Mouse (Mus musculus): Measurements from ENCODE around the gene Gm20388. TPM values are rescaled to one million over a fixed set of nuclear protein-coding genes. Genes with fewer than 3 reads are reported as not detected.
A peak's percentile ranks its signal among the peaks of the same experiment; 100 is the strongest.

The Gm20388 gene
- total RNA-seq, 1 experiment from 2014 or later, result 3.6 TPM

GRCm38 (mm10) chr8:121170626-121171552 lies 1260.2 kb downstream of the Gm20388 start:
- peak; percentile 9 for DNase-seq

GRCm38 (mm10) chr8:121172567-121172966 lies 1261.9 kb downstream of the Gm20388 start:
- DNase-seq, result no peak

GRCm38 (mm10) chr8:121174178-121174577 lies 1263.5 kb downstream of the Gm20388 start:
- DNase-seq, result no peak

- no peak for DNase-seq
Observed at GRCm38 (mm10) chr8:121174721-121175539, 1264.3 kb downstream of the Gm20388 start.

GRCm38 (mm10) chr8:121175540-121176090 lies 1265.0 kb downstream of the Gm20388 start:
- DNase-seq, result no peak

- DNase-seq, result no peak
Observed at GRCm38 (mm10) chr8:121176291-121176690, 1265.7 kb downstream of the Gm20388 start.

GRCm38 (mm10) chr8:121180474-121181284 lies 1270.0 kb downstream of the Gm20388 start:
- no peak for DNase-seq

- DNase-seq, result no peak
Observed at GRCm38 (mm10) chr8:121181285-121181884, 1270.7 kb downstream of the Gm20388 start.

- peak; percentile 42 for DNase-seq
Observed at GRCm38 (mm10) chr8:121187491-121188364, 1277.1 kb downstream of the Gm20388 start.

GRCm38 (mm10) chr8:121188994-121189393 lies 1278.4 kb downstream of the Gm20388 start:
- no peak for DNase-seq

- DNase-seq, result no peak
Observed at GRCm38 (mm10) chr8:121192451-121192850, 1281.8 kb downstream of the Gm20388 start.

GRCm38 (mm10) chr8:121195970-121196369 lies 1285.3 kb downstream of the Gm20388 start:
- no peak for DNase-seq

- no peak for DNase-seq
Observed at GRCm38 (mm10) chr8:121196726-121197668, 1286.4 kb downstream of the Gm20388 start.

GRCm38 (mm10) chr8:121200069-121200468 lies 1289.4 kb downstream of the Gm20388 start:
- DNase-seq, result no peak

- no peak for DNase-seq
Observed at GRCm38 (mm10) chr8:121200979-121201378, 1290.3 kb downstream of the Gm20388 start.

- no peak for DNase-seq
Observed at GRCm38 (mm10) chr8:121201651-121202050, 1291.0 kb downstream of the Gm20388 start.

- DNase-seq, result no peak
Observed at GRCm38 (mm10) chr8:121203612-121204376, 1293.2 kb downstream of the Gm20388 start.

- DNase-seq, result no peak
Observed at GRCm38 (mm10) chr8:121207171-121207570, 1296.5 kb downstream of the Gm20388 start.
